Mouse (Mus musculus): Measurements from ENCODE around the gene Dhx15.

Gene Dhx15

GRCm38 (mm10) chr5:52145684-52146083 lies 44.6 kb downstream of the Dhx15 start:
- no peak for DNase-seq (ENCODE audit: low read depth)

DNA sequence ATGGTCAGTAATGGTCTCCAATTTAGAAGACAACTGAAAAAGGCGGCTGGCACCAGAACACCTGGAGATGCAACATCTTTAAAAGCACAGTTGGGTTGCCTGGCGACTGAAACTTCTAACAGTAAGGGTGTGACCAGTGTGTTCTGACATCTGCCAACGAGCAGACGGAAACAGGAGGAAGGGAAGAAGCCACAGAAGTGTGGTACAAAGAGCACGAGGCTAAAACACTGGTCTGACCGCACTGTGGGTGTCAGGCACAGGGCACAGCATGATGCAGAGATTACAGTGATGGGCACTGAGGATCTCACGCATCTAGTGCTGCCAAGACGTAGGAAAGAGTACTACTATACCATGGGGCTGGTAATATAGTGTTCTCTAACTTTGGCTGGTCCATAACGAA lies 48.4 kb downstream of the Dhx15 start:
- peak; percentile 71 for DNase-seq (ENCODE audit: low read depth)

GRCm38 (mm10) chr5:52138819-52139218 lies 51.5 kb downstream of the Dhx15 start:
- DNase-seq (ENCODE audit: low read depth) = no peak

DNA sequence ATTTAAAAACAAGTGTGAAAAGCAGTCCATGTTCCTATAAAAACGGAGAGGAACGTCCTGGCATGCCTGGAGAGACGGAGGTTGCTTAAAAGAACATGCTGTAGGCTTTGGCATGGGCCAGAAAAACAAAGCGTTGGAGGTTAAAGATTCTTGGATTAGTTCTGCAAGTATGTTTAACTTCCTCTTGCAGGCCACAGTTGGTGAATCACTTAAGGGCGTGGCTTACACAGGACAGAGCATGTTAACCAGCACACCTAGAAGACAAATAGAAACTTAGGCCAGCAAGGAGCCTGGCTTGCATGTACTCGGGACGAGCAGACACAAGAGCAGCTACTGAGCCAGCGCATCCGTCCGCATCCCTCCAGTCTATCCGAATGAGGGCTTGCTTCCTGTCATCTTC lies 52.2 kb downstream of the Dhx15 start:
- peak; percentile 90 for DNase-seq (ENCODE audit: low read depth)

DNA sequence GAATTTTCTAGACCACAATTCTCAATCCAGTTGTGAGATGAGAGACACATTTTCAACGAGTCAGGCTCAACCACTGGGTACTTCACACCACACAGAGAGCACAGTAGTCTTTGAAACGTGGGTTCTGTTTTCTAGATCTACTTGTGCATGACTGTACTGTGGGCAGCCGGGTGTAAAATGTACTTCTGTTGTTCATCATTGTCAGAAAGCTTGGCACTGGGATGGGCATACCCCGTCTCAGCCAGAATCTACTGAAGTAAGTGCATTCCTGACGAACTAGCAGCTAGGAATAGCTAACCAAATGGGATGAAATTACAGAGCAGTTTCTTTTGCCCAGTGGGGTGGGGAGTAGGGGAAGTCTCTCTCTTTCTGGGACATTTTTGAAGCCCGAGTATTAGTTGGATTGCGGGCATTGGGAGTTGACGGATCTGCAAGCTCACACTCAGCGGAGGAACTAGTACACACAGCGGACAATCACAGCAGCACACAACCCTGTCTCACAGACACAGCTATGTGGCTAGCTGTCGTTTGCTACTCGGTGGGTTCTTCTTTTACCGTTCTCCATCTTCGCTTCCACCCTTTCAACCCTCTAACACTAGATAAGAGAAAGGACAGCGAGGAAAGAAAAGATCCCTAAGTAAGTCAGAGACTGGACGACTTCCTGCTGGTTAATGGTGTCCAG lies 54.7 kb downstream of the Dhx15 start:
- no peak for DNase-seq (ENCODE audit: low read depth)

DNA sequence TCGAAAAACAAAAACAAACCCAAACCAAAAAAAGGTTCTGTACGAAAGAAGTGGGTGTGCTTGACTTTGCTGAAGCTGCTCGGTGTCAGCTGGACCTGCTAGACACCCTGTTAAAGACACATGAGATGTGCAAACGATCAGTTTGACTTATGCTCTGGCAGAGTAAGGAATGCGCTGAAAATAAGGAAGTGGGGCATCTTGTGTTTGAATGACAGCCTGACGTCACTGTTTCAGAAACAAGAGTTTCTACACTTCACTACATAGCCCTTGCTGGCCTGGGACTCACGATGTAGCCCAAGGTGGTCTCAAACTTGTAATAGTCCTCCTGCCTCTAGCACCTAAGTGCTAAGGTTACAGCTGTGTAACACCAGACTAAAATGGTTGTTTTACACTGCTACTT lies 57.5 kb downstream of the Dhx15 start:
- DNase-seq (ENCODE audit: low read depth) = no peak

DNA sequence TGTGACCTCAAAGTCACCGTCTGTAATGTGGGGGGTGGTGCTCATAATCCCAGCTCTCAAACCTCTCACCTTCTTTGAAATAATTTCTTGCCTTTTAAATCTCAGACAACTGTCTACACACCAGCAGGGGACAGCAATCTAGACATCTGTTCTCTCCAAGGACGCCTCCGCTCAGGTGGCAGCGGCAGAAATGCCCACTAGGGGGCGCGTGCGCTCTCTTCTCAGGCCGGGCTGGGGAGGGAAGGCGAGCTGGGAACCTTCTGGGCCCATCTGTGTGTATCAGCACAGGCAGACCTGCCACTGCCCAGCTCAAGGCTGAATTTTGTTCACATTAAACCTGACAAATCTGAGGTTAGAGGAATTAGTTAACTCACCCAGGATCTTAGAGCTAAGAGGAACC lies 58.2 kb downstream of the Dhx15 start:
- DNase-seq (ENCODE audit: low read depth) = peak; percentile 57

DNA sequence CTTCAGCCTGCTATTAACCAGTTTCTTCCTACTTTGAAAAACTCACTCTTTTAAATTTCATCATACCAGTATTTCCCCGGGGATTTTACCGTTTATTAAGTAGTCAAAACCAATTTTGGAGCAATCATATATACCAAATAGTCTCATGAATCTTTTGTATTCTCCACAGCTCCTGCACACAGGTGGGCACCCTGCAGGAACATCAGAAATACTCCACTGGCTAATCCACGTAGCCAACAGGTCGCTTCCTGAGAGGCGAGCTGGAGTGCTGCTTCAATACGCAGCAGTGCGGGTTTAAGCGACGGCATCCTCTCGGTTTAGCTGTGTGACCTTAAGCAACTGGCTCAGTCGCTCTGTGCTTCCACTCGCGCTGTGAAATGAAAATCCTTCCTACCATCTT lies 58.9 kb downstream of the Dhx15 start:
- DNase-seq (ENCODE audit: low read depth) = no peak

GRCm38 (mm10) chr5:52130496-52130895 lies 59.8 kb downstream of the Dhx15 start:
- DNase-seq (ENCODE audit: low read depth) = no peak

DNA sequence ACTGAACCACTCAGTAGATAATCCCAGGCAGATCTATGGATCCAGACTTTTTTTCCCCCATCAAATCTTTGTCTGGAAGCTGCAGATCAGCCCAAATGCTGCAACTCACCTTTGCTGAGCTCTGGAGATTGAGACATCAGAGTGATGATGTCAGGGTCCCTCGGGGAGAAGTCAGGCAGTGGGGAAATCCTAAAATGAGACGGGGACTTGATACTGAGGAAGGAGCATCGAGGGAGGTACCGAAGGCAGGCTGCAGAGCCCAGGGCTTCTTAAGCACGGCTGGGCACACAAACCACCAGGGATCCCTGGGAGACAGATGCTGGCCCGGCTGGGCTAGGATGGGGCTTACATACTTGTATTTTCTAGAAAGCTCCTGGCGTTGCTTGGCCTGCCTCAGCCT lies 64.1 kb downstream of the Dhx15 start:
- no peak for DNase-seq (ENCODE audit: low read depth)

- no peak for DNase-seq (ENCODE audit: low read depth)
Measured at GRCm38 (mm10) chr5:52125854-52126253, 64.5 kb downstream of the Dhx15 start.

GRCm38 (mm10) chr5:52122146-52122545 lies 68.2 kb downstream of the Dhx15 start:
- DNase-seq (ENCODE audit: low read depth) = no peak

DNA sequence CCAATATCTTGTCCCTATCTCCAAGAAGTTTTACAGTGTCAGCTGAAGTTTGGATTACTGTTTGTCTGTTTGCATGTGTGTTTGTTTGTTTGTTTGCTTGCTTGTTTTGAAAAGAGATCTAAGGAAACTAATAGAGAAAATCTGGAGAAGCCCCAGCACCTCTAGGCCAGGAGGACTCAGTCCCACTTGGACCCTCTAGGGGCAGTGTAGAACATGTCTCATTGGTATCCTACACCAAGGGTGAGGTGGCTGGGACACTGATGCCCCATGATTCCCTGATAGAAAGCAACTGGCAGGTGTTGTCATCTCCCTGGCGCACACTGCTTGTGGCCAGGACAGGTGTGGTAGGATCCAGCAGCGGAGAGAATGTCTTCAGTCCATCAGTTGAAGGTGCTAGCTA lies 70.5 kb downstream of the Dhx15 start:
- DNase-seq (ENCODE audit: low read depth) = no peak

DNA sequence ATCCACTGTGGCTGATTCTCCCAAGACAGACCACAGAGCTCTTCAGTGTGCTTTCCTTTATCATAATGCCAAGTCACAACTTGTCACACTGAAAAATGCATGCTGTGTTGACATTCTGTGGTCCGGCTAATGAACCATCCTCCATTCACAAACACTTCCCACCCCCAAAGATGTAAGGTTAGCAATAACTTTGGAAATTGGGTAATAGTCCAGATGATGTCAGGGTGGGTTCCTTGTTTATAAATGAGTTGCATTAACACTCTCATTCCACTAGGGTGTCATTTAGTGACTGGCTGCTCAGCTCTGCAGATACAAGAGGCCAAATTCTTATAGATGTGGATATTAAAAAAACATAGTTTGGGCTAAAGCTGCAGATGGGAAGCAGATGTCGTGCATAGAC lies 71.1 kb downstream of the Dhx15 start:
- DNase-seq (ENCODE audit: low read depth) = peak; percentile 29

GRCm38 (mm10) chr5:52117829-52118228 lies 72.5 kb downstream of the Dhx15 start:
- no peak for DNase-seq (ENCODE audit: low read depth)

- DNase-seq (ENCODE audit: low read depth) = no peak
Measured at GRCm38 (mm10) chr5:52116404-52116803, 73.9 kb downstream of the Dhx15 start.

DNA sequence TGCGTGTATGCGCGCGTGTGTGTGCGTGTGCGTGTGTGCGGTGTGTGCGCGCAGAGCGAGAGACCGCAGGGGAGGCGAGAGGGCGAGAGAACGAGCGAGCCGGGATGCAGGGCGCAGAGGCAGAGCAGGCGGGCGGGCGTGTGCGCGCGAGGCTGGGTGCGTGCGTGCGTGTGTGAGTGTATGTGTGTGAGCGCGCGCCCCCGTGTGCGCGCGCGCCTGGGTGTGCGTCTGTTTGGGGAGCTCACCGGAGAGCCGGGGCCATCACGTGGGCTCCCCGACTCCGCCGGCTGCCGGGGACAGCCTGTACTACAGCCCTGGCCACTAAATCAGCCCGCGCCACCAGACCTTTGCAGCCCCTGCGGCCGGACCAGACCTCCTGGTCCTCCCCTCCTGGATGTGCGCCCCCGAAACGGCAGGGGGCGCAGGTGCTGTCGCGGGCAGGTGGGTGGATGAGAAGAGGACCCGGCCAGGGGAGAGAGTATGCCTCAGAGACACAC lies 74.4 kb downstream of the Dhx15 start:
- no peak for DNase-seq (ENCODE audit: low read depth)

- no peak for DNase-seq (ENCODE audit: low read depth)
Measured at GRCm38 (mm10) chr5:52114751-52115451, 75.4 kb downstream of the Dhx15 start.

- DNase-seq (ENCODE audit: low read depth) = no peak
Measured at GRCm38 (mm10) chr5:52113851-52114731, 76.2 kb downstream of the Dhx15 start.

- DNase-seq (ENCODE audit: low read depth) = no peak
Measured at GRCm38 (mm10) chr5:52112953-52113841, 77.1 kb downstream of the Dhx15 start.

DNA sequence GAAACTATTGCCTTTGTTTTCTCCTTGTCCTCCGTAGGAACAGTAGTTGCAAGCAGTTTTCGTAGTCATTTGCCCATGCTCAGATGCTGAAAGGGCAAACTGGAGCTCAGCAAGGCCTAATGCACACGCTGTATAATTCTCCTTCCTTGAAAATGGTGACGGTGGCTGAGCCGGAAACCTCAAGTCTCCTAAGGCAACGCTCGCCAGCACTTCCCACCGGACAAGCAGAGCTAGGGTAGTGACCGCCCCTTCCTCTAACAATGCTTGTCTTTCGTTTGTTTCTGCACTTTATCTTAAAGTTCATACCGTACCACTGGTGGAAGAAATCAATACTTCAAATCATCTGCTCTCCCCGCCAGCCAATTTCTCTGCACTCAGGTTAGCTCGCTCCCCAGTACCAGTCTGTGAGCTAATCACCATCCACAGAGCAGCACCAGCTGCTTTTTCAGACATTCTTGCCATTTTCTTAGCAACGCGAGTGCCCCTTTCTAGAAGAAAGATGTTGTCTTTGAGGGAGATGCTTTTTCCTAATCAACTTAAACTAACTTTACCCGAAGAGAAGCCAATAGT lies 78.0 kb downstream of the Dhx15 start:
- DNase-seq (ENCODE audit: low read depth) = no peak
